Mouse (Mus musculus) CD4-positive, CD25-positive, alpha-beta regulatory T cell, adult 9 weeks (primary cell): ENCODE results near the gene Sdc1. TPM values are rescaled to one million over a fixed set of nuclear protein-coding genes. Genes with fewer than 3 reads are reported as not detected.

ENCODE experiments used
- polyA plus RNA-seq: library from polyadenylated mRNA; unstranded; fragments of 100-300 nt; shearing (Covaris generic); gene quantifications from one replicate; pipeline ENCODE4 v1.2.1, GENCODE M21; 2017

Sdc1 gene
- polyA plus RNA-seq, result not detected

DNA sequence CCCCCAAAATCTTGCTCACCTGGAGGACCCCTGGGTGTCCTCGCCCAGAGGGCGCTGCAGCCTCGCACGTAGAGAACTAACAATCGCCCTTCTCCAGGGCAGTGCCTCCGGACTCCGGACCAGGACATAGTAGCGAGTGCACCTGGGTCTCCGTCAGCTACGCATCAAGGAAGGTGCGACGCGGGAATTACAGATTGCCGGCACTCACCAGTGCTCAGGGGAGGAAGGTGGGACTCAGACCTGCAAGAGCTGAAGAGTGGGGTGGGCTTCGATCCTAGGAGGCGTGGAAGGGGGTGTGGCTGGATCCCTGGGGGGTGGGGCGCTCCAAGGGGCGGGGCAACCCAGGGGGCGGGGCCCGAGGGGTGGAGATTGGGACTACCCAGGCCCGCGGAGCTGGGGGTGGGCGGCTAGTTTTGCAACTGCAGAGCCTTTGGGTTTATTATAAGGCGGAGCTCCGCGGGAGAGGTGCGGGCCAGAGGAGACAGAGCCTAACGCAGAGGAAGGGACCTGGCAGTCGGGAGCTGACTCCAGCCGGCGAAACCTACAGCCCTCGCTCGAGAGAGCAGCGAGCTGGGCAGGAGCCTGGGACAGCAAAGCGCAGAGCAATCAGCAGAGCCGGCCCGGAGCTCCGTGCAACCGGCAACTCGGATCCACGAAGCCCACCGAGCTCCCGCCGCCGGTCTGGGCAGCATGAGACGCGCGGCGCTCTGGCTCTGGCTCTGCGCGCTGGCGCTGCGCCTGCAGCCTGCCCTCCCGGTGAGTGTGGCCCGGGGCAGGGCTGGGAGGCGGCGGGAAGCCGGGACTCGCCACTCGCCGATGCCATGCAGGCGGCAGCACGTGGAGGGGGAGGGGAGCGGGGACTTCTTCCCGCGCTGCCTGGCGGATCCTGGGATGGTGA lies at the start of gene Sdc1:
Sdc1 (plus strand) TSS at position 378 of the 898 bp plus-strand sequence.

Other genes with a start within 250 kb of the Sdc1 start
- gene Slc7a15, start 172.3 kb upstream of the Sdc1 start, polyA plus RNA-seq, result not detected
- gene Pum2, start 97.2 kb upstream of the Sdc1 start, polyA plus RNA-seq, result 13.6 TPM
- 172 TPM for gene Laptm4a, start 150.3 kb downstream of the Sdc1 start, polyA plus RNA-seq
- gene Matn3, start 176.6 kb downstream of the Sdc1 start, polyA plus RNA-seq, result not detected
- gene Wdr35, start 202.6 kb downstream of the Sdc1 start, polyA plus RNA-seq, result 3.5 TPM